Mouse (Mus musculus) hindbrain, embryonic 16.5 days (tissue): Measurements from ENCODE around the gene Pah. TPM values are rescaled to one million over a fixed set of nuclear protein-coding genes. Genes with fewer than 3 reads are reported as not detected.

Experiments used
- ATAC-seq: fragments of 200-750 bp; cut with Nextera tagmentation; 2 replicates; pipeline ENCODE4 v1.8.0; 2017; ENCODE audit warnings: moderate TSS enrichment, moderate library complexity
- H3K27ac ChIP-seq: fragments of 300-500 bp; sonication (generic); 2 replicates; pipeline ENCODE4 v1.5.1; 2014; ENCODE audit warnings: low read depth, mild to moderate bottlenecking, control low read depth, low read length, moderate library complexity
- H3K27me3 ChIP-seq: fragments of 300-500 bp; sonication (generic); replicated peaks from 2 replicates; pipeline ENCODE4 v1.6.1; 2014; ENCODE audit warnings: low read length; ENCODE audit not compliant: control insufficient read depth, insufficient read depth
- H3K36me3 ChIP-seq: fragments of 300-500 bp; sonication (generic); 2 replicates; pipeline ENCODE4 v1.6.1; 2014; ENCODE audit warnings: mild to moderate bottlenecking, low read length, moderate library complexity, mixed read lengths; ENCODE audit not compliant: control insufficient read depth, insufficient read depth
- H3K4me1 ChIP-seq: fragments of 300-500 bp; sonication (generic); 2 replicates; pipeline ENCODE4 v1.6.1; 2014; ENCODE audit warnings: low read depth, low read length; ENCODE audit not compliant: control insufficient read depth, insufficient read depth
- H3K4me2 ChIP-seq: fragments of 300-500 bp; sonication (generic); 2 replicates; pipeline ENCODE4 v1.6.1; 2014; ENCODE audit warnings: mild to moderate bottlenecking, low read length, control low read depth, moderate library complexity
- H3K4me3 ChIP-seq: fragments of 300-500 bp; sonication (generic); 2 replicates; pipeline ENCODE4 v1.5.1; 2014; ENCODE audit warnings: mild to moderate bottlenecking, low read length, control low read depth, moderate library complexity
- H3K9ac ChIP-seq: fragments of 300-500 bp; sonication (generic); 2 replicates; pipeline ENCODE4 v1.6.1; 2014; ENCODE audit warnings: low read depth, mild to moderate bottlenecking, control low read depth, low read length, moderate library complexity
- H3K9me3 ChIP-seq: fragments of 300-500 bp; sonication (generic); 2 replicates; pipeline ENCODE4 v1.6.1; 2014; ENCODE audit warnings: mild to moderate bottlenecking, low read length, moderate library complexity; ENCODE audit not compliant: control insufficient read depth
- WGBS: fragments of 180-500 bp; shearing (Covaris S2); extraction: QIAGEN DNeasy Blood & Tissue Kit; methylation state at CpG from one replicate; pipeline ENCODE4 v1.1.7; 2014; 5-methylcytosine and 5-hydroxymethylcytosine counted together
- polyA plus RNA-seq: library from polyadenylated mRNA; unstranded; fragments of >200 nt; fragmentation: Nextera tagmentation; extraction: Ambion mirVana; gene quantifications from 2 replicates; pipeline ENCODE4 v1.2.1, GENCODE M21; 2015

Gene Pah
- polyA plus RNA-seq, 1 experiment from 2014 or later, result 0.10 TPM

GRCm38 (mm10) chr10:87489246-87490009 is 32.2 kb upstream of the Pah start:
- 0 out of 2 replicates have a peak overlapping the region, but pooled peaks have one; percentile 1 for H3K4me3 ChIP-seq
- H3K36me3 ChIP-seq, result no peaks in the 10 kb centered on the region
- H3K27me3 ChIP-seq, result no peaks in the 10 kb centered on the region
- peak overlapping the region; percentile 62 for H3K4me2 ChIP-seq
- H3K9me3 ChIP-seq, result no peaks in the 10 kb centered on the region
- peaks cover 38% of the 10 kb centered on the region for H3K4me1 ChIP-seq
- no peak overlapping the region for H3K9ac ChIP-seq
- 3% methylated on average over 18 of the region's 18 CpGs for WGBS
- ATAC-seq, result peak; percentile 15
- H3K27ac ChIP-seq, result peak overlapping the region; percentile 79

GRCm38 (mm10) chr10:87490328-87490727 is 31.3 kb upstream of the Pah start:
- WGBS, result 12% methylated on average over 2 of the region's 2 CpGs
- Histone ChIP-seq H3K4me1 (peaks cover 36% of the 10 kb centered on the region), H3K4me3 (no peak overlapping the region), H3K4me2 (peak overlapping the region; percentile 13; the same call in 1 of the 2 replicates), H3K36me3 (no peaks in the 10 kb centered on the region), H3K9ac (no peak overlapping the region), H3K27ac (peak overlapping the region; percentile 42), H3K27me3 (no peaks in the 10 kb centered on the region), H3K9me3 (no peaks in the 10 kb centered on the region)
- ATAC-seq, result no peak

- H3K27ac ChIP-seq, result no peak overlapping the region
- peak overlapping the region; percentile 79 for H3K4me3 ChIP-seq
- H3K27me3 ChIP-seq, result no peaks in the 10 kb centered on the region; the same call in 1 of the 2 replicates
- peaks cover 32% of the 10 kb centered on the region for H3K4me1 ChIP-seq
- no peaks in the 10 kb centered on the region for H3K36me3 ChIP-seq
- H3K4me2 ChIP-seq, result peak overlapping the region; percentile 97
- WGBS, result 3% methylated on average over 11 of the region's 11 CpGs
- ATAC-seq, result no peak
- no peaks in the 10 kb centered on the region for H3K9me3 ChIP-seq
- H3K9ac ChIP-seq, result no peak overlapping the region
These were observed 30.0 kb upstream of the Pah start for GRCm38 (mm10) chr10:87491485-87492040.

- peaks cover 32% of the 10 kb centered on the region for H3K4me1 ChIP-seq
- H3K4me2 ChIP-seq, result peak overlapping the region; percentile 97
- H3K36me3 ChIP-seq, result no peaks in the 10 kb centered on the region
- H3K27me3 ChIP-seq, result no peaks in the 10 kb centered on the region; the same call in 1 of the 2 replicates
- ATAC-seq, result no peak
- H3K9ac ChIP-seq, result peak overlapping the region; percentile 79
- H3K4me3 ChIP-seq, result peak overlapping the region; percentile 79
- no peaks in the 10 kb centered on the region for H3K9me3 ChIP-seq
- peak overlapping the region; percentile 86 for H3K27ac ChIP-seq
- WGBS, result 0% methylated on average over 26 of the region's 26 CpGs
These were observed 29.3 kb upstream of the Pah start for GRCm38 (mm10) chr10:87492332-87492660.

GRCm38 (mm10) chr10:87492661-87493551 is 28.7 kb upstream of the Pah start:
- Histone ChIP-seq H3K9me3 (no peaks in the 10 kb centered on the region), H3K9ac (peak overlapping the region; percentile 79), H3K4me3 (peak overlapping the region; percentile 79), H3K27me3 (no peaks in the 10 kb centered on the region; the same call in 1 of the 2 replicates), H3K36me3 (no peaks in the 10 kb centered on the region), H3K4me1 (peaks cover 31% of the 10 kb centered on the region), H3K27ac (peak overlapping the region; percentile 86), H3K4me2 (peak overlapping the region; percentile 97)
- WGBS, result under 1% methylated on average over 67 of the region's 90 CpGs
- peak; percentile 28 for ATAC-seq

- Histone ChIP-seq H3K4me3 (peak within 1 kb of the TSS; percentile 79), H3K9ac (peak within 1 kb of the TSS; percentile 79), H3K4me1 (peaks cover 25% of the 10 kb centered on the region), H3K27me3 (no peaks in the 10 kb centered on the region; the same call in 1 of the 2 replicates), H3K4me2 (peak within 1 kb of the TSS; percentile 97), H3K27ac (peak within 1 kb of the TSS; percentile 86), H3K36me3 (no peaks in the 10 kb centered on the region), H3K9me3 (no peaks in the 10 kb centered on the region)
- peak; percentile 61 for ATAC-seq
- WGBS, result 0% methylated on average over 30 of the region's 34 CpGs
These were observed 28.0 kb upstream of the Pah start, which contains the start of gene Ascl1 for GRCm38 (mm10) chr10:87493576-87493975. Ascl1 (minus strand) TSS chr10:87493660.

- Histone ChIP-seq H3K4me3 (peak overlapping the region; percentile 79), H3K27ac (no peak overlapping the region; the same call in 1 of the 2 replicates), H3K4me1 (peaks cover 23% of the 10 kb centered on the region), H3K9ac (peak overlapping the region; percentile 79), H3K27me3 (peaks cover 2% of the 10 kb centered on the region; the same call in 1 of the 2 replicates), H3K36me3 (no peaks in the 10 kb centered on the region), H3K9me3 (no peaks in the 10 kb centered on the region), H3K4me2 (peak overlapping the region; percentile 97)
- peak; percentile 6; the same call in 1 of the 2 replicates for ATAC-seq
- WGBS, result 1% methylated on average over 4 of the region's 4 CpGs
These were observed 27.4 kb upstream of the Pah start for GRCm38 (mm10) chr10:87494176-87494575.

GRCm38 (mm10) chr10:87494596-87494995 is 27.0 kb upstream of the Pah start:
- Histone ChIP-seq H3K27ac (no peak overlapping the region; the same call in 1 of the 2 replicates), H3K9ac (peak overlapping the region; percentile 32), H3K4me2 (peak overlapping the region; percentile 97), H3K9me3 (no peaks in the 10 kb centered on the region), H3K36me3 (no peaks in the 10 kb centered on the region), H3K27me3 (peaks cover 2% of the 10 kb centered on the region; the same call in 1 of the 2 replicates), H3K4me3 (peak overlapping the region; percentile 79), H3K4me1 (peaks cover 23% of the 10 kb centered on the region)
- WGBS, result under 1% methylated on average over 18 of the region's 18 CpGs
- ATAC-seq, result peak; percentile 81
